ENCODE assay signal across 9 mouse cellular contexts in the genomic region with DNA sequence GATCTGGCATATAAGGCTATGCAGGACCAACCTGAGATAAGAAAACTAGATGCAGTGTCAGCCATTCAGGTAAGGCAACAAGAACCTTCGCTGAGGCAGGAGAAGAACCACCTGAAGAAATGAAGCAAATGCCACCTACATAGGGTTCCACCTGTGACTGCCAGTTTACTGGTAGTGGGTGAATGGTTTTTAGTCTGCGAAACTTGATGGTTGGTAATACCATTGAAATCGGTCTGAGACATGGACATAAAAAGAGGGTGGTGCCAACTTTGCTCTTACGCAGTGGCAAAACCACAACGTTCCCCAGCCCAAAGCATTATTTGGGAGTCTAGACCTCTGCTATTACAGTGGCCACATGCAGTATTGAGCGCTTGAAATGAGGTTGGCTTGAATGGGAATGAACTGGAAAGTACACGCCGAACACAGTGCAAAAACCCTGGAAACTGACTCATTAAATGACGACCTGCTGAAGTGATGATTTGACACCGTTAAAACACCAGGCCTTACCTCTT. TPM values are rescaled to one million over a fixed set of nuclear protein-coding genes. Genes with fewer than 3 reads are reported as not detected.
DNase-seq lines count a peak whose midpoint lies in the region; ATAC-seq and TF ChIP-seq lines count a peak whose summit lies in the region.
"Had no signal": no experiment of that assay in that cellular context is flagged by ENCODE, and none has a peak within 500 bp of the region (broad histone marks: within the 10 kb centered on the region; RNA-seq: fewer than 3 reads in every experiment).

No protein-coding gene starts in this region.

- peaks cover 6% of the 10 kb centered on the region; the same call in 1 of the 2 replicates for H3K36me3 ChIP-seq in heart, postnatal 0 days (replicated peaks; ENCODE audit: control insufficient read depth, insufficient read depth, low read length)
- peaks cover 6% of the 10 kb centered on the region for H3K36me3 ChIP-seq in hindbrain, embryonic 14.5 days (replicated peaks; ENCODE audit: control insufficient read depth, insufficient read depth)
- H3K36me3 ChIP-seq in midbrain, embryonic 14.5 days (ENCODE audit: control insufficient read depth, insufficient read depth, low read length): peaks cover 5% of the 10 kb centered on the region
- H3K36me3 ChIP-seq in lung, postnatal 0 days (ENCODE audit: insufficient read depth, low read length): no peaks in the 10 kb centered on the region

- no peak for DNase-seq in heart, postnatal 0 days (ENCODE audit: low spot score)
- no peak for DNase-seq in heart, adult 8-10 months (ENCODE audit: low spot score)
- peak; percentile 29 for DNase-seq in MEL-GATA-1-ER (ENCODE audit: extremely low read depth, low read depth)
- no peak for DNase-seq in hindbrain, embryonic 14.5 days (ENCODE audit: low spot score)
- DNase-seq in midbrain, embryonic 14.5 days: no peak
- DNase-seq in cerebellum, postnatal 25 days: no peak
- no peak for DNase-seq in lung, postnatal 0 days (ENCODE audit: low spot score)
- DNase-seq: gastrocnemius, postnatal 25 days had no signal

- ATAC-seq in heart, postnatal 0 days (ENCODE audit: insufficient read depth, low read depth): no peak
- ATAC-seq in hindbrain, embryonic 14.5 days (ENCODE audit: low FRiP score): no peak
- no peak for ATAC-seq in midbrain, embryonic 14.5 days (ENCODE audit: low FRiP score, low TSS enrichment)
- no peak for ATAC-seq in megakaryocyte-erythroid progenitor cell, adult 5-6 weeks (replicated peaks; ENCODE audit: low FRiP score, low TSS enrichment, poor library complexity, severe bottlenecking)
- no peak for ATAC-seq in lung, postnatal 0 days

- TF ChIP-seq EP300 in heart, postnatal 0 days (IDR thresholded peaks at IDR 0.05; ENCODE audit: low read depth): no peak
- TF ChIP-seq EP300 in lung, postnatal 0 days (IDR thresholded peaks at IDR 0.05): no peak

- no peak overlapping the region for H3K27ac ChIP-seq in heart, postnatal 0 days (ENCODE audit: low read depth)
- H3K27ac ChIP-seq in hindbrain, embryonic 14.5 days: no peak overlapping the region
- no peak overlapping the region for H3K27ac ChIP-seq in midbrain, embryonic 14.5 days (replicated peaks; ENCODE audit: low read depth, low read length)
- no peak overlapping the region for H3K27ac ChIP-seq in lung, postnatal 0 days (ENCODE audit: low read length)

- H3K27me3 ChIP-seq in heart, postnatal 0 days (ENCODE audit: control insufficient read depth, insufficient read depth, low read length): no peaks in the 10 kb centered on the region
- no peaks in the 10 kb centered on the region for H3K27me3 ChIP-seq in hindbrain, embryonic 14.5 days (ENCODE audit: control insufficient read depth, insufficient read depth, low read length)
- H3K27me3 ChIP-seq in midbrain, embryonic 14.5 days (ENCODE audit: control insufficient read depth, insufficient read depth, low read length): no peaks in the 10 kb centered on the region
- no peaks in the 10 kb centered on the region for H3K27me3 ChIP-seq in lung, postnatal 0 days (replicated peaks; ENCODE audit: insufficient read depth, low read length)

- 90% methylated on average over 10 of the region's 10 CpGs for WGBS in heart, postnatal 0 days
- WGBS in hindbrain, embryonic 14.5 days: 94% methylated on average over 10 of the region's 10 CpGs
- WGBS in midbrain, embryonic 14.5 days: 95% methylated on average over 10 of the region's 10 CpGs
- WGBS in lung, postnatal 0 days: 89% methylated on average over 10 of the region's 10 CpGs

- peaks cover 27% of the 10 kb centered on the region for H3K4me1 ChIP-seq in heart, postnatal 0 days (ENCODE audit: control insufficient read depth, insufficient read depth)
- peaks cover 22% of the 10 kb centered on the region for H3K4me1 ChIP-seq in hindbrain, embryonic 14.5 days (replicated peaks; ENCODE audit: control insufficient read depth, insufficient read depth, low read length)
- peaks cover 22% of the 10 kb centered on the region for H3K4me1 ChIP-seq in midbrain, embryonic 14.5 days (ENCODE audit: control insufficient read depth, insufficient read depth, low read length)
- peaks cover 6% of the 10 kb centered on the region; the same call in 1 of the 2 replicates for H3K4me1 ChIP-seq in lung, postnatal 0 days (ENCODE audit: insufficient read depth, low read depth, low read length)

- peak overlapping the region; percentile 63; the same call in 1 of the 2 replicates for H3K4me2 ChIP-seq in heart, postnatal 0 days (ENCODE audit: low read depth, low read length)
- H3K4me2 ChIP-seq in hindbrain, embryonic 14.5 days (replicated peaks): peak overlapping the region; percentile 61
- H3K4me2 ChIP-seq in midbrain, embryonic 14.5 days (ENCODE audit: low read length): peak overlapping the region; percentile 83
- no peak overlapping the region for H3K4me2 ChIP-seq in lung, postnatal 0 days (replicated peaks; ENCODE audit: low read depth, low read length)

- H3K4me3 ChIP-seq in heart, postnatal 0 days (ENCODE audit: low read depth, low read length): no peak overlapping the region
- peak overlapping the region; percentile 92; the same call in 1 of the 2 replicates for H3K4me3 ChIP-seq in hindbrain, embryonic 14.5 days (replicated peaks; ENCODE audit: low read length)
- peak overlapping the region; percentile 74 for H3K4me3 ChIP-seq in midbrain, embryonic 14.5 days (replicated peaks; ENCODE audit: low read depth, low read length)
- no peak overlapping the region for H3K4me3 ChIP-seq in lung, postnatal 0 days (ENCODE audit: low read depth, low read length)

- TF ChIP-seq CTCF in heart, postnatal 0 days (IDR thresholded peaks at IDR 0.05; ENCODE audit: low read depth): no peak
- no peak for TF ChIP-seq CTCF in lung, postnatal 0 days (IDR thresholded peaks at IDR 0.05)

- no peak overlapping the region for H3K9ac ChIP-seq in heart, postnatal 0 days (replicated peaks; ENCODE audit: low read depth, low read length)
- H3K9ac ChIP-seq in hindbrain, embryonic 14.5 days: no peak overlapping the region
- peak overlapping the region; percentile 93; the same call in 1 of the 2 replicates for H3K9ac ChIP-seq in midbrain, embryonic 14.5 days (replicated peaks; ENCODE audit: low read length)
- no peak overlapping the region for H3K9ac ChIP-seq in lung, postnatal 0 days (replicated peaks; ENCODE audit: low read depth)

- H3K9me3 ChIP-seq in heart, postnatal 0 days (replicated peaks; ENCODE audit: control insufficient read depth, low read length): no peaks in the 10 kb centered on the region
- H3K9me3 ChIP-seq in hindbrain, embryonic 14.5 days (ENCODE audit: control insufficient read depth, low read length): no peaks in the 10 kb centered on the region
- H3K9me3 ChIP-seq in midbrain, embryonic 14.5 days (ENCODE audit: control insufficient read depth, low read length): no peaks in the 10 kb centered on the region
- H3K9me3 ChIP-seq in lung, postnatal 0 days (ENCODE audit: low read length): no peaks in the 10 kb centered on the region

RNA-seq across cellular contexts. Expression of gene Cpsf2, which starts 1.7 kb away (rescaled TPM):
- total RNA-seq in heart, postnatal 0 days (2014; rRNA removed; ENCODE audit: low replicate concordance): 12.2 and 12.4 TPM in 2 replicates
- polyA plus RNA-seq in heart, postnatal 0 days (2015; fragmentation: Nextera tagmentation; extraction: Ambion mirVana): 13.6 and 15.3 TPM in 2 replicates
- total RNA-seq in heart, adult 8-10 months (2022): 10 to 100 TPM; 10.9 to 13.2 (median 12.1) TPM
- 32.6 and 34.9 TPM in 2 replicates for polyA plus RNA-seq in hindbrain, embryonic 14.5 days (2014; fragmentation: Nextera tagmentation; extraction: Ambion mirVana)
- polyA plus RNA-seq in midbrain, embryonic 14.5 days (2014; fragmentation: Nextera tagmentation; extraction: Ambion mirVana): 32.3 and 37.4 TPM in 2 replicates
- 52.6 and 65.5 TPM in 2 replicates for total RNA-seq in megakaryocyte-erythroid progenitor cell, adult 5-6 weeks (2014; fragmentation: Nextera tagmentation)
- total RNA-seq in megakaryocyte-erythroid progenitor cell, adult 5-6 weeks (2017): 99.1 and 106 TPM in 2 replicates
- polyA plus RNA-seq in lung, postnatal 0 days (2015; fragmentation: Nextera tagmentation; extraction: Ambion mirVana): 13.1 and 13.6 TPM in 2 replicates

RNA-seq across cellular contexts. Expression of gene Atxn3, which starts 19.4 kb away (rescaled TPM):
- total RNA-seq in heart, postnatal 0 days (2014; rRNA removed; ENCODE audit: low replicate concordance): 8.4 and 15.8 TPM in 2 replicates
- polyA plus RNA-seq in heart, postnatal 0 days (2015; fragmentation: Nextera tagmentation; extraction: Ambion mirVana): 6.8 and 7.2 TPM in 2 replicates
- 1 to 10 TPM; 6.8 to 9.8 (median 9.2) TPM for total RNA-seq in heart, adult 8-10 months (2022)
- polyA plus RNA-seq in hindbrain, embryonic 14.5 days (2014; fragmentation: Nextera tagmentation; extraction: Ambion mirVana): 13.6 and 14.6 TPM in 2 replicates
- polyA plus RNA-seq in midbrain, embryonic 14.5 days (2014; fragmentation: Nextera tagmentation; extraction: Ambion mirVana): 13.6 and 19.5 TPM in 2 replicates
- 18.9 and 24.3 TPM in 2 replicates for total RNA-seq in megakaryocyte-erythroid progenitor cell, adult 5-6 weeks (2014; fragmentation: Nextera tagmentation)
- total RNA-seq in megakaryocyte-erythroid progenitor cell, adult 5-6 weeks (2017): 46.3 and 70.9 TPM in 2 replicates
- polyA plus RNA-seq in lung, postnatal 0 days (2015; fragmentation: Nextera tagmentation; extraction: Ambion mirVana): 14.1 and 15.3 TPM in 2 replicates

Comparison
In these comparisons a context has a peak if more than half of its experiments do, and no peak if none do; other contexts are left out.
1. H3K4me3 ChIP-seq: peak in hindbrain, embryonic 14.5 days (single experiment) and midbrain, embryonic 14.5 days (single experiment); none in heart, postnatal 0 days (single experiment) and lung, postnatal 0 days (single experiment).